Mouse (Mus musculus) spleen, postnatal 14 days (tissue): ENCODE measurements around the gene Vmn1r74.
"Not testable (repeated sequence)": the region's sequence is repeated elsewhere in the genome, so short reads cannot be mapped to it uniquely, and the experiment has no call there.

Source experiments
- DNase-seq, 2 experiments: peaks; one replicate each; pipeline ENCODE4 v3.0.0; 2021 to 2022; ENCODE audit warnings: low spot score in 2 of 2

Vmn1r74 gene

DNA sequence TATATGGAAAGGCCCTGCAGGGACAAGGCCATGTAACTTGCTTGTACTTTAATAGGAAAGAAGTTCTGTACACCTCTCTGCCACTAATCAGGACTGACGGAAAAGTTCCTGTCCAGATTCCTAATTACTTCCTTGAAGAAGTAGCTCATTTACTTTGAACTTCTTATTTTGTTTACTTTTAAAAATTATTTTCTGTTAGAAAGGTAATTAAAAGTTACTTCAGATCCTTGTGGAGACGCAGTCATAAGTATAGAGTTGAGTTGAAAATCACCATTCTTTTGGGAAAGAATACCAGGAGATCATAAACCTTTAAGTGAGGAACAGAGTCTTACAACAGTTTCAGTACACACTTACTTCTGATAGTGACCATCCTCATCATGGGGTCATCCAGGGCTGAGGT lies at the start of gene Vmn1r74:
Gene Vmn1r74, plus strand, starts transcription at position 301 of the 400 bp plus-strand sequence.
- DNase-seq, result no peak

DNA sequence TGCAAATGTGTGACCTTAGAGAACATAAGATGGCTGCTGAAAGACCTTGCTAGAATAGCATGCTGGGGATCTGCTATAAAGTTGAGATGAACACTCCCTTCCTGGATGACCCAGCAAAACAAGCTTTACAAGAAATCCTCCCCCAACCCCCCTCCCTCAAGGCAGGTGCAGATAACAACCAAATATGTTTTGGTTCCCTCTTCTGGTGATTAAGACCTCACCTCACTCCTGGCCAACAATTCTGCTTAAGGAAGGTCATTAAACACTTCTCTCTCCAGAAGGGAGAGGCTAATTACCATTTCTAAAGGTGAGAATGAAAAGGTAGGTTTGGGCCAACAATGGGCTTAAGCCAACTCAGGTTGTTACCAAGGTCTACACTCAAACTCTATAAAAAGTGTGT lies 20.0 kb upstream of the Vmn1r74 start:
- DNase-seq, result no peak

DNA sequence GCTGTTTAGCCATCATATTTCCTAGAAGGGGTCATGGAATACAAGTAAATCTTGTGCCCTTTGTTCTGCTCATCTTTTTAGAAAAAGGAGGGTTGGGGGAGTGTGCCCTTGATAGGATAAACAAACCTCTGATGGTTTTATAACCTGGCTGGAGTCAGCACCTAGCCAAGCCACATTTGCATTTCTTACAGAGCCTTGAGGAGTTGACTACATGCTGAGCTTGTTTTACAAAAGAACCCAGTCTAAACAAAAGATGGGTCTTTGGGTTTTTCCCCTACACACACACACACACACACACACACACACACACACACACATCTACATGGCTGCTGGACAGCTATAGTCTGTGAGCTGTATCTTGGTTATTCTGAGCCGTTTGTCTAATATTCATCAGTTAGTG lies 11.6 kb upstream of the Vmn1r74 start:
- DNase-seq, result no peak

DNA sequence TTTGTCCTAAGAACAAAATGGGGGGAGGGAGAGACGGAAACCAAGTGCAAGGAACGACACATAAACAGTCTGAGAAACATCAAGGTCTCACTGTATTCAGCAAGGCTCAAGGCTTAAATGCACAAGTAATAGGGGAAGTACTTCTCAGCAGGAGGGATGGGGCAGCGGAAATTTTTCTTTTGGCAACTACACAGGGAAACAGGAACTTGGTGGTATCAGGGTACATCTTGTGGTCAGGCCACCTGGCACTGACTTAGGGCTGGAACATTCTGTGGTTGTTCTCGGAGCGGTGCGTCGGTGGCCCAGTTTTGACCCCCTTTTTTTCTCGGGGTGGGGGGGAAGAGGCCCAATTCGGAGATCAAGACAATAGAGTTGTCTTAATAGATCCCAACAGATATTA lies 10.5 kb upstream of the Vmn1r74 start:
- not testable (repeated sequence) for DNase-seq

DNA sequence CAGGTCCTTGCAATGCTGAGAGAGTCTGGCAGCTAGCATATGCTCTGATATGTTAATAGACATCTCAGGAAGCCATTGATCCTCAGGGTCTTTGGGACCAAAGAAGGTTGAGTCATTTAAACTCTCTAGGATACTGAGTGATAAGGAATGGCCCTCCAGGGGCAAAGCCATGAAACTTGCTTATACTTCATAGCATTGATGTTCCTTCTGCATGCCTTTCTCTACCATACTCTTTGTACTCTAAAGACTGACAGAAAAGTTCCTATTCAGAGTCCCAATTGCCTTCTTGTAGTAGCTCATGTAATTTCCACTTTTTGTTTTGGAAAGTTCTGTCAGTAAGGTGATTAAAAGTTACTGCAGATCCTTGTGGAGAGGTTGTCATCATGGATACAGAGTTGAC lies 40.5 kb downstream of the Vmn1r74 start, which contains the start of gene Vmn1r75:
Gene Vmn1r75, plus strand, starts transcription at position 301 of the 400 bp plus-strand sequence.
- no peak for DNase-seq
